Mouse (Mus musculus) gonadal fat pad, adult 2 months (tissue): Measurements from ENCODE around the gene Xpo5. TPM values are rescaled to one million over a fixed set of nuclear protein-coding genes. Genes with fewer than 3 reads are reported as not detected.
A peak's percentile ranks its signal among the peaks of the same experiment; 100 is the strongest.

Source experiments
- DNase-seq: peaks from one replicate; pipeline ENCODE4 v3.0.0-alpha.2; 2012; ENCODE audit warnings: low read depth
- polyA plus RNA-seq: library from polyadenylated mRNA; depleted of rRNA; stranded (reverse); fragments of >200 nt; gene quantifications from 2 replicates; pipeline ENCODE4 v1.2.3, GENCODE M21; 2012; rRNA removed

Gene Xpo5
- 43.0 and 44.9 TPM in 2 replicates for polyA plus RNA-seq

DNA sequence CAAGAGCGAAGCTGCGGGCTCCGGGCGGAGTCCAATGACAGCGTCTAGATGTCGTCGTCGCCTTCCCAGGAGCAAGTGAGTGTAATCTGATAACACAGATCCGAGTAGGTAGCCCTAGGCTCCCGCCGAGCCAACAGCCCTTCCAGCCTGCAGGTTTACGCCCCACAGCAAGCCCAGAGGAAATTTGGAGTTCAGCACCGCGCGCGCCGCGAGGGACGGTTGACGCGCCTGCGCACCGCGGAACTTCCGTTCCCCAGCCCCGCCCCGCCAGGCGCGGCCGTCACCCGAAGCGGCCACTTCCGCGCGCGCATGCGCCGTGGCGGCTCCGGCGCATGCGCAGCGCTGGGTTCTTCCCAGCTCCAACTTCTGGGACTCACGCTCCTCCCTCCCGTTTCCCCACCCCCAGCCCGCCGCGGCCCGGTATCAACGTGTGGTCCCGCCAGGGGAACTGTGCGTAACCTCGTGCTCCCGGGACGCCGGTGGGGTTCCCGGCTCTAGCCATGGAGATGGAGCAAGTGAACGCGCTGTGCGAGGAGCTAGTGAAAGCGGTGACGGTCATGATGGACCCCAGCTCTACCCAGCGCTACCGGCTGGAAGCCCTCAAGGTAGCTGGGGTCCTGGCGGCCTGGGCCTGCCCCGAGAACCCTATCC is at the start of gene Xpo5, which contains the start of gene Polh:
Gene Xpo5 (plus strand): TSS at position 362 of the 651 bp plus-strand sequence.
Gene Polh (minus strand): TSS at position 225 of the 651 bp plus-strand sequence.
- peak; percentile 31 for DNase-seq

DNA sequence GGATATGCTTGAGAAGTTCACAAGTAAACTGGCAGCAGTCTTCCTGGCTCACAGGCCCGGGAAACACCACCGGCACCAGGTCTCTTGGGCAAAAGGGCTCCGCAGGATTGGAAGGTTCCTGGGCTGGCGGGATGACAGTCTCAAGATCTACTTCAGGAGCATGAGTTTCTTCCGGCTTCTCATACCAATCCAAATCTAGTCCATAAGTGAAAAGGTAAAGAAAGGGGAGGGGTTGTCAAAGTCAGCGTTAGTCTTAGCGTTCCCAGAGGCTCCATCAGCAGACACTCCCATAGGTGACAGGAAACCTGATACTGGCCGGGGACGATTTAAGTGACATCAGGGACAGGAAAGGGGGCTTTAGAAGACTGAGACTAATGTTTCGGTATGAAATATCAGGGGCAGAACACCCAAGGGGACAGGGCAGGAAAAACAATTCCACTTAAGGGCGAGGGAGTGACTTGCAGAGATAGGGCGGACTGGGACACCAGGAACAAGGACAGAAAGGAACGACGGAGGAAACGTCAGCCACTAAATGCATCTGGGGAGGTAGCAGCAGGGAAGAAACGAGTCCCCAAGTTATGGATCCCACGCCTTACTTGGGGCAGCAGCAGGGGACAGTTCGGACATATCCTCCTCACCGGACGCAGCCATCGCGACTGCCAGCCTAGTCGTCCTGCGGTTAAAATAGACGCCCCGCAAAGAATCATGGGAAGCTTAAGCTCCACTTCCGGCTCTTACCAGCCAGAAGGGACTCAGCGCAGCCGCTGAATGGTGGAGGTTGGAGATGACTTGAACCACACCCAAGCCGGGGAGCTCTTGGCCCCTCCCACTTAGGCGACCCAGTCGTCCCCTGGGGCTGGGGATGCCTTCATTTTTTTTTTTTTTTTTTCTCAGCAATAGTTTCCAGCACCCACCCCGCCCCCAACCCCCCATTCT is 49.5 kb upstream of the Xpo5 start, which contains the start of gene Mad2l1bp:
Gene Mad2l1bp (minus strand): TSS at position 707 of the 936 bp plus-strand sequence.
- DNase-seq: no peak

- DNase-seq: no peak
These were observed 48.2 kb upstream of the Xpo5 start for GRCm38 (mm10) chr17:46154336-46154735.

- no peak for DNase-seq
These were observed 45.9 kb upstream of the Xpo5 start for GRCm38 (mm10) chr17:46156680-46157079.

- DNase-seq: no peak
These were observed 45.5 kb upstream of the Xpo5 start for GRCm38 (mm10) chr17:46157131-46157530.

- DNase-seq: no peak
These were observed 43.3 kb upstream of the Xpo5 start for GRCm38 (mm10) chr17:46159236-46159635.

GRCm38 (mm10) chr17:46160090-46160662 is 42.4 kb upstream of the Xpo5 start:
- DNase-seq: peak; percentile 70

DNA sequence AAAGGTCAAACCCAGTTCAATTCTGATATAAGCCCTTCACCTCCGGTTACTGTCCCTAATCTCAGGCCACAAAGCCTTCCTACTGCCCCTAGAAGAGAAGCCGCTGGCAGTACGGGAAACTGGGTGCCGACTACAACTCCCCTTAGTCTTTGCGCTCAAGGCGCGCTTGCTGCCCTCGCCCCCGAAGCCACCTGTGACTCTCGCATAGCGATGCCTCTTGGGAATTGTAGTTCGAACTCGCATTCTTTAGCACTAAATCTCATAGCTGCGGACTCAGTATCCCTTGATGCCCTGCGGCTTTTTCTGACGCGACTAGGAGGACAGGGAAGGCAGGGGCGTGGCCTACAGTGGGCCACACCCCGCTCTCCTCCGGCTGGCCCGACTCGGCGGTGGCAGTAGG is 41.9 kb upstream of the Xpo5 start, which contains the start of gene Gtpbp2:
Gene Gtpbp2 (plus strand): TSS at position 347 of the 400 bp plus-strand sequence.
- peak; percentile 97 for DNase-seq

DNA sequence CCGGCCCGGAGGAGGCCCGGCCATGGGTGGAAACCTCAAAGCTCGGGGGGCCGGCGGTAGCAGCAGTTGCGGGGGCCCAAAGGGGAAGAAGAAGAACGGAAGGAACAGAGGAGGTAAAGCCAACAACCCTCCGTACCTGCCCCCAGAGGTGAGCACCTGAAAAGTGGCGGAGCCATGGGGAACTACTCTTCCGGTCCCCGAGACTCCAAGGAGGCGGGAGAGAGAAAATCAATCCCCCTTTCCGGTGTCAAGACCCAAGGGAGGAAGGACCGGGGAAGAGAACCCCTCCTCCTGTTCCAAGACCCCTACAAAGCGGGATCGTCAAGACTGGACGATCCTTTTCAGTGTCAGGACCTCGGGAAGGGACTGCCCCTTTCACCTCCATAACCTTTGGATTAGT is 41.4 kb upstream of the Xpo5 start:
- DNase-seq: no peak

GRCm38 (mm10) chr17:46161710-46162109 is 40.9 kb upstream of the Xpo5 start:
- no peak for DNase-seq

DNA sequence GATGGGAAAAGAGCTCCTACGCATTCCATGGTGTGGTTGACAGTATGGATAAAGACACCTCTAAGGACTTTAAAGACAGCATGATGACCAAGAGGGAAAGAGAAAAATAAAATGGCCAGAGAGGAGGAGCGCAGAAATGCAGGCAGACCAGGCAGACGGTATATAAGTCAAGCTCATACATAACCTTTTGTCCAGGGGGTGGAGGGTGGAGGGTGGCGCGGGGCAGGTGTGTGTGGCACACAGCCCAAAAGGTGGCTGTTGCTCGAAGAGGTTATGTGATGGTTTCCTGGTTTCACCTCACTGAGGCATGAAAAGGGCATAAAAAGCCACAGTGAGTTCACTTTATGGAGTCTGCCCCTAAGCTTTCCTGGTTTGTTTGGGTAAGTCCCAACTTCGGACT is 40.0 kb upstream of the Xpo5 start:
- no peak for DNase-seq

DNA sequence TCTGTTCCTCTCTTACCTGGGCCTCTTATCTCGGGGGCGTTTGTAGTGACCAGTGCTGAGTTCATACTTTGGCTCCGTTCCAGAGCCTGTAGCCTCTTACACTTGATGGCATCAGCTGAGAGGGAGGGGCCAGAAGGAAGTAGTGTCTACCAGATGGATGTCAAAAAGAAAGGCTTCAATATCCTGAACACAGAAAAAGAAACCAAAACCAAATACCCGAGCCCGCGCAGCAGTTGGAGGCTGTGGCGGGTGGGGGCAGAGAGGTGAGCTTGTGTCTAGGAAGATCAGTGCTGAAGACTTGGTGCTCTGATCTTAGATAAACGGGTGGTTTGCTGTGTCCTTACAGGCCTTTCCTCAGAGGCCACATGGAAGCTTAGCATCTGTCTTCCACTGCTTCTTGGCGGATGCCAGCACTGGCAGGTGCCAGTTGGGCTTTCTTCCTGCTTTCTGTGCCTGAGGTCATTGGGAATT is 39.6 kb upstream of the Xpo5 start:
- no peak for DNase-seq

GRCm38 (mm10) chr17:46164301-46164700 is 38.3 kb upstream of the Xpo5 start:
- DNase-seq: no peak

DNA sequence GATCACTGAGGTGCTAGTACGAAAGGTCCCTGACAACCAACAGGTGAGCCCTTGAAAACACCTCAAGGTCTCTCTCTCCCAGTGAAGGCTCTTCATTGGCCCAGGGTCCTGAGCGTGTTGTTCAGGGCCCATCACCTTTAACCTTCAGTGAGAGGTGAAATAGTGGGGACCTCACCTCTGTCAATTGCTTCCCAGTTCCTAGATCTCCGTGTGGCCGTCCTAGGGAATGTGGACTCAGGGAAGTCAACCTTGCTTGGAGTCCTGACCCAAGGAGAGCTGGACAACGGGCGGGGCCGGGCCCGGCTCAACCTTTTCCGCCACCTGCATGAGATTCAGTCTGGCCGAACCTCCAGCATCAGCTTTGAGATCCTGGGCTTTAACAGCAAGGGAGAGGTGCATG is 37.8 kb upstream of the Xpo5 start:
- DNase-seq: no peak

DNA sequence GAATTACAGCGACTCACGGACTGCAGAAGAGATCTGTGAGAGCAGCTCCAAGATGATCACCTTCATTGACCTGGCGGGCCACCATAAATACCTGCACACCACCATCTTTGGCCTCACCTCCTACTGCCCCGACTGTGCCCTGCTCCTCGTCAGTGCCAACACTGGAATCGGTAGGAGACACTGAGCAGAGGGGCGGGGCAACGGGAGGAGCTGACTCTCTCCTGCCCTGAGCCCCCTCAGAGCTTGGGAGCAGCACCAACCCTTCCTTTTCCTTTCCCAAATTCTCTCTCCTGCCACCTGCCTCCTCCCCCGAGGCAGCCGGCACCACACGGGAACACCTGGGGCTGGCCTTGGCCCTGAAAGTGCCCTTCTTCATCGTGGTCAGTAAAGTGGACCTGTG is 37.1 kb upstream of the Xpo5 start:
- DNase-seq: no peak

DNA sequence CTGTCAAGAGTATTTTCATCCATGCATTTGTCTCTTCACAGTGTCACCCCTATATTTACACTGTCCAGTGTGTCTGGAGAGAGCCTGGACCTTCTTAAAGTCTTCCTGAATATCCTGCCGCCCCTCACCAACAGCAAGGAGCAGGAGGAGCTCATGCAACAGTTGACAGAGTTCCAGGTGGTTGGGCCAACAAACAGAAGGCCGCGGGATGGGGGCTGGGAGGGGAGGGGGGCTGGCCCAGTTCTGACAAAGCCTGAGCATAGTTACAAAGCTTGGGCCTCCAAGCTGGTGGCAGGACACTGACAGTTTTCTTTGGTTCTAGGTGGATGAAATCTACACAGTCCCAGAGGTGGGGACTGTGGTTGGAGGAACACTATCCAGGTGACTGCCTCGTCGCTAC is 36.3 kb upstream of the Xpo5 start:
- DNase-seq: no peak

- DNase-seq: no peak
These were observed 35.6 kb upstream of the Xpo5 start for GRCm38 (mm10) chr17:46167014-46167413.

- DNase-seq: no peak
These were observed 34.3 kb upstream of the Xpo5 start for GRCm38 (mm10) chr17:46168318-46168717.

GRCm38 (mm10) chr17:46168768-46169167 is 33.8 kb upstream of the Xpo5 start:
- DNase-seq: no peak

DNA sequence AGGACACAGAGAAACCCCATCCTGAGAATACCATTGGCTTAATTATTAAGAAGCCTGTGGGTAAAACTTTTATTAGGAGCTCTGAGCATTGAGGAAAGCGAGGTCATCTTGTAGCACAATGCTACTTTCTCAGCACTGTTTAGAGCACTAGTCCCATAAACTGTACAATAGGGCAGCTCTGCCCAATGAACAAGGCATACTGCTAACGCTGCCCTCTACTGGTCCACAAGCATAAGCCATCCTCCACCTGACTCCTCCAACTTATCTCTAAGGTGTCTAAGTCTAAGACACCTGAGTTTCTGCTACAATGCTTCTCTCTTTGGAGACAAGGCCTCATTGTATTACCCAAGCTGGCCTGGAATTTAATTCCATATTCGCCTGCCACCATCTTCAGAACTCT is 32.0 kb upstream of the Xpo5 start:
- DNase-seq: no peak

DNA sequence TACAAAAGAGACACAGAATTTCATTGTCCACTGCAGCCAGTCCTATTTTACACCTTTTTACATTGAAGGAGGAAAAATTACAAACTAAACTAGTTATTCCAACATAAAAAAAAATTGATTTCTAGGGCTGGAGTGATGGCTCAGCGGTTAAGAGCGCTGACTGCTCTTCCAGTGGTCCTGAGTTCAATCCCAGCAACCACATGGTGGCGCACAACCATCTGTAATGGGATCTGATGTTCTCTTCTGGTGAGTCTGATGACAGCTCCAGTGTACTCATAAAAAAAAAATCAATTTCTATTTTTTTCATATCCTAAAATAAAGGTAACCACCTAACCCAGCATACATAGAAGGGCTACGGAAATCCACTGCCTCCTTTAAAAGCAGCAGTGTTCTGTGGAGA is 20.3 kb upstream of the Xpo5 start:
- DNase-seq: no peak

- no peak for DNase-seq
These were observed 13.8 kb upstream of the Xpo5 start for GRCm38 (mm10) chr17:46188829-46189228.
